Mouse (Mus musculus) lung, postnatal 0 days (tissue): ENCODE results near the gene Fzd9. TPM values are rescaled to one million over a fixed set of nuclear protein-coding genes. Genes with fewer than 3 reads are reported as not detected.

Experiments used
- ATAC-seq: fragments of 200-750 bp; cut with Nextera tagmentation; 2 replicates; pipeline ENCODE4 v1.8.0; 2017; ENCODE audit warnings: moderate library complexity
- DNase-seq: peaks from one replicate; pipeline ENCODE4 v3.0.0-alpha.2; 2016; ENCODE audit warnings: low spot score
- H3K27ac ChIP-seq: fragments of 300-500 bp; sonication (generic); 2 replicates; pipeline ENCODE4 v1.5.1; 2014; ENCODE audit warnings: antibody characterized with exemption, mild to moderate bottlenecking, low read length, mixed read lengths
- H3K27me3 ChIP-seq: fragments of 300-500 bp; sonication (generic); replicated peaks from 2 replicates; pipeline ENCODE4 v1.6.1; 2014; ENCODE audit warnings: low read length, mixed read lengths; ENCODE audit not compliant: insufficient read depth
- H3K36me3 ChIP-seq: fragments of 300-500 bp; sonication (generic); 2 replicates; pipeline ENCODE4 v1.6.1; 2014; ENCODE audit warnings: low read length, mixed read lengths; ENCODE audit not compliant: insufficient read depth
- H3K4me1 ChIP-seq: fragments of 300-500 bp; sonication (generic); 2 replicates; pipeline ENCODE4 v1.6.1; 2014; ENCODE audit warnings: antibody characterized with exemption, low read depth, low read length, mixed read lengths; ENCODE audit not compliant: insufficient read depth
- H3K4me2 ChIP-seq: fragments of 300-500 bp; sonication (generic); replicated peaks from 2 replicates; pipeline ENCODE4 v1.6.1; 2014; ENCODE audit warnings: low read depth, mild to moderate bottlenecking, low read length, moderate library complexity, mixed read lengths
- H3K4me3 ChIP-seq: fragments of 300-500 bp; sonication (generic); 2 replicates; pipeline ENCODE4 v1.5.1; 2014; ENCODE audit warnings: low read depth, low read length
- H3K9ac ChIP-seq: fragments of 300-500 bp; sonication (generic); replicated peaks from 2 replicates; pipeline ENCODE4 v1.6.1; 2014; ENCODE audit warnings: low read depth, mild to moderate bottlenecking
- H3K9me3 ChIP-seq: fragments of 300-500 bp; sonication (generic); 2 replicates; pipeline ENCODE4 v1.6.1; 2016; ENCODE audit warnings: low read length, mixed read lengths
- CTCF ChIP-seq: IDR thresholded peaks from 2 replicates; pipeline ENCODE4 v1.5.1; 2016; ENCODE audit warnings: antibody characterized with exemption, mild to moderate bottlenecking
- EP300 ChIP-seq: IDR thresholded peaks from 2 replicates; pipeline ENCODE4 v1.6.1; 2016; ENCODE audit warnings: antibody characterized with exemption, mild to moderate bottlenecking, control low read depth
- WGBS: fragments of 180-500 bp; shearing (Covaris S2); extraction: QIAGEN DNeasy Blood & Tissue Kit; methylation state at CpG from one replicate; pipeline ENCODE4 v1.1.7; 2014; 5-methylcytosine and 5-hydroxymethylcytosine counted together
- polyA plus RNA-seq: library from polyadenylated mRNA; unstranded; fragments of >200 nt; fragmentation: Nextera tagmentation; extraction: Ambion mirVana; gene quantifications from 2 replicates; pipeline ENCODE4 v1.2.1, GENCODE M21; 2015

The Fzd9 gene
- polyA plus RNA-seq, 1 experiment from 2014 or later: 0.33 TPM

- H3K4me1 ChIP-seq: no peaks in the 10 kb centered on the region
- 93% methylated on average over 3 of the region's 3 CpGs for WGBS
- no peak overlapping the region for H3K4me2 ChIP-seq
- TF ChIP-seq CTCF (no peak), EP300 (no peak)
- H3K4me3 ChIP-seq: no peak overlapping the region
- no peaks in the 10 kb centered on the region for H3K9me3 ChIP-seq
- no peak for DNase-seq
- H3K9ac ChIP-seq: no peak overlapping the region
- no peaks in the 10 kb centered on the region for H3K27me3 ChIP-seq
- H3K36me3 ChIP-seq: peaks cover 56% of the 10 kb centered on the region
- no peak for ATAC-seq
- H3K27ac ChIP-seq: no peak overlapping the region
Observed at GRCm38 (mm10) chr5:135242608-135243007, 8.4 kb downstream of the Fzd9 start.

GRCm38 (mm10) chr5:135242136-135242535, 8.9 kb downstream of the Fzd9 start:
- Histone ChIP-seq H3K4me3 (no peak overlapping the region), H3K4me2 (no peak overlapping the region), H3K9ac (no peak overlapping the region), H3K4me1 (no peaks in the 10 kb centered on the region), H3K9me3 (no peaks in the 10 kb centered on the region), H3K27me3 (no peaks in the 10 kb centered on the region), H3K36me3 (peaks cover 61% of the 10 kb centered on the region), H3K27ac (no peak overlapping the region)
- ATAC-seq: no peak
- no peak for DNase-seq
- TF ChIP-seq CTCF (no peak), EP300 (no peak)
- WGBS: 84% methylated on average over 12 of the region's 12 CpGs

DNA sequence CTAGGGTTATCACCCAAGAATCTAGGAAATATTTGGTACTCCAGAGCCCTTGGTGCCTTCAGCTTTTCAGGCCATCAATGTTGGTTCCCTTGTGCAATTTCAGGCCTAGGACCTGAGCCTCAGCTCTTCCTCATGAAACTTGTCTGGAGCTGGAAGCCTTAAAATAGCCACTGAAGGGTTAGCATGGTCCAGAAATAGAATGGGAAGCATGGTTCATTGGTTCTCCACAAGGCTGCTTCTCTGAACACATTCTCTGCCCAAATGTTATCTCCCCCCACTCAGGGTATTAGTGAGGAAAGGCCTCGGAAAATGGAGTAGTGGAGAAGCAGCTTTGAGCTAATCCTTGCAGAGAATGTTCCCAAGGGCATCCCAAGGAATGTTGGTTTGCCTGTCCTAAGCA, 9.6 kb downstream of the Fzd9 start:
- Histone ChIP-seq H3K4me1 (no peaks in the 10 kb centered on the region), H3K9me3 (no peaks in the 10 kb centered on the region), H3K27me3 (no peaks in the 10 kb centered on the region), H3K9ac (no peak overlapping the region), H3K36me3 (peaks cover 65% of the 10 kb centered on the region), H3K4me3 (no peak overlapping the region), H3K4me2 (no peak overlapping the region), H3K27ac (no peak overlapping the region)
- no peak for ATAC-seq
- TF ChIP-seq EP300: no peak
- no peak for TF ChIP-seq CTCF
- WGBS: 79% methylated on average over 1 of the region's 1 CpGs
- no peak for DNase-seq

DNA sequence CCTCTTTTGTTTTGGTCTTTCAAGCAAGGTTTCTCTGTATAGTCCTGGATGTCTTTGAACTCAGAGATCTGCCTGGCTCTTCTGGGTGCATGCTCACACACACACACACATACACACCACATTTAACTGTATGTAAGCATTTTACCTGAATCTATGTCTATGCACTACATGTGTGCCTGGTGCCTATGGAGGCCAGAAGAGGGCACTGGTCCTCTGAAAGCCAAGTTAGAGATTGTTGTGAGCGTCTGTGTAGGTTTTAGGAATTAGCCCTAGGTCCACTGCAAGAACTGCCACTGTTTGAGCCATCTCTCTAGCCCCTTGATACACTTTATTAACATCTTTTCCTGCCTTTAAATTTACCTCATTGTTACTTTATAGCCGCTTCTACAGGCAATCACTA, 12.2 kb downstream of the Fzd9 start:
- Histone ChIP-seq H3K9ac (no peak overlapping the region), H3K4me1 (no peaks in the 10 kb centered on the region), H3K27me3 (no peaks in the 10 kb centered on the region), H3K4me3 (no peak overlapping the region), H3K9me3 (no peaks in the 10 kb centered on the region), H3K4me2 (no peak overlapping the region), H3K36me3 (peaks cover 56% of the 10 kb centered on the region), H3K27ac (no peak overlapping the region)
- ATAC-seq: no peak
- DNase-seq: no peak
- WGBS: 89% methylated on average over 2 of the region's 2 CpGs
- peak; percentile 40 for TF ChIP-seq CTCF
- TF ChIP-seq EP300: no peak

GRCm38 (mm10) chr5:135236571-135236970, 14.5 kb downstream of the Fzd9 start:
- Histone ChIP-seq H3K4me2 (no peak overlapping the region), H3K27me3 (no peaks in the 10 kb centered on the region), H3K27ac (no peak overlapping the region), H3K4me1 (no peaks in the 10 kb centered on the region), H3K36me3 (peaks cover 53% of the 10 kb centered on the region), H3K9me3 (no peaks in the 10 kb centered on the region), H3K4me3 (no peak overlapping the region), H3K9ac (no peak overlapping the region)
- 28% methylated on average over 2 of the region's 2 CpGs for WGBS
- TF ChIP-seq CTCF (peak; percentile 86), EP300 (no peak)
- peak; percentile 63 for DNase-seq
- ATAC-seq: no peak

DNA sequence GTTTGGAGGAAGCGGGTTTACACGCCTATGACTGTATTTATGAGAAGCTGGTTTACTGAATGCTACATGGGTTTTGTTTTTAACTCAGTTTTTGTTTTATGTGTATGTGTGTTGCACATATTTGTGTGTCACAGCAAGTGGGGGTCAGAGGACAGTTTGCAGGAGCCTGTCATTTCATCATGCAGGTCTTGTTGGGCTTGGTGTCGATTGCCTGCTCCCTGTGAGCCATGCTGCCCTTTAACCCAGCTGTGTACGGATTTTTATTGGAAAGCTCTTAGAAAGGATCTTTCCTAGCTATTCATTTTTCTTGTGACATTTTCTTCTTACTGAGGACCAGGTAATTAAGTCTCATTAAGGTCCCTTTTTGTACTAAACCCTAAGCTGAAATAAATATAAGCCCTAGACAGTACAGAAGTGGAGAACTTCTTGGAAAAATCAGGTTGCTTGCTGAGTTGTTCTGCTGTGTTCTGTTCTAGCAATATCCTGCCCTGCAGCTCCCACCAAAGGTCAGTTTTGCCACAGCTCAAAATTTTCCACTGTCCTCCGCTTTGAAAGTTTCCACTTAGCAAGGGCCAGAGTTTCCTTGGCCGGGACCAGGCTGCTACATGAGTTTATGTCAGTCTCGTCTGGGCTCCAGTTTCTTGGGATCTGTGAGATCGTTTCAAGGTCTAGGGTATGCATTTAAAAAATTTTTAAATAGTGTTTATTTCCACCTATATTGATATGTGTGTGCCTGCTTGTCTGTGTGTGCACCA, 17.7 kb downstream of the Fzd9 start:
- H3K9ac ChIP-seq: no peak overlapping the region

More for the DNA sequence above, 17.7 kb downstream of the Fzd9 start:
- ATAC-seq: no peak
- Histone ChIP-seq H3K27me3 (no peaks in the 10 kb centered on the region), H3K36me3 (peaks cover 53% of the 10 kb centered on the region), H3K27ac (no peak overlapping the region), H3K4me3 (no peak overlapping the region), H3K9me3 (no peaks in the 10 kb centered on the region), H3K4me1 (no peaks in the 10 kb centered on the region), H3K4me2 (no peak overlapping the region)
- TF ChIP-seq EP300 (no peak), CTCF (no peak)
- WGBS: 80% methylated on average over 8 of the region's 8 CpGs
- no peak for DNase-seq
